Mouse (Mus musculus): Measurements from ENCODE around the gene Rab2b. TPM values are rescaled to one million over a fixed set of nuclear protein-coding genes. Genes with fewer than 3 reads are reported as not detected.
A peak's percentile ranks its signal among the peaks of the same experiment; 100 is the strongest.
"Not testable (repeated sequence)": the region's sequence is repeated elsewhere in the genome, so short reads cannot be mapped to it uniquely, and the experiment has no call there.

Rab2b gene
- total RNA-seq (2018; cell fraction: chromatin; rRNA removed), result 10 to 100 TPM in 22 of 26 experiments, 1 to 10 TPM in 4; 5.4 to 25.0 (median 16.8) TPM
- total RNA-seq (2018; cell fraction: cytosol; rRNA removed), result 10 to 100 TPM; 10.1 to 16.0 (median 12.8) TPM
- 10 to 100 TPM in 24 of 26 experiments, 1 to 10 TPM in 2; 6.9 to 28.8 (median 13.3) TPM for total RNA-seq (2018; cell fraction: nucleus; rRNA removed)
- polyA plus RNA-seq (2018), result 9.7 to 20.8 TPM (median 12.3 TPM) in 3 replicates

DNA sequence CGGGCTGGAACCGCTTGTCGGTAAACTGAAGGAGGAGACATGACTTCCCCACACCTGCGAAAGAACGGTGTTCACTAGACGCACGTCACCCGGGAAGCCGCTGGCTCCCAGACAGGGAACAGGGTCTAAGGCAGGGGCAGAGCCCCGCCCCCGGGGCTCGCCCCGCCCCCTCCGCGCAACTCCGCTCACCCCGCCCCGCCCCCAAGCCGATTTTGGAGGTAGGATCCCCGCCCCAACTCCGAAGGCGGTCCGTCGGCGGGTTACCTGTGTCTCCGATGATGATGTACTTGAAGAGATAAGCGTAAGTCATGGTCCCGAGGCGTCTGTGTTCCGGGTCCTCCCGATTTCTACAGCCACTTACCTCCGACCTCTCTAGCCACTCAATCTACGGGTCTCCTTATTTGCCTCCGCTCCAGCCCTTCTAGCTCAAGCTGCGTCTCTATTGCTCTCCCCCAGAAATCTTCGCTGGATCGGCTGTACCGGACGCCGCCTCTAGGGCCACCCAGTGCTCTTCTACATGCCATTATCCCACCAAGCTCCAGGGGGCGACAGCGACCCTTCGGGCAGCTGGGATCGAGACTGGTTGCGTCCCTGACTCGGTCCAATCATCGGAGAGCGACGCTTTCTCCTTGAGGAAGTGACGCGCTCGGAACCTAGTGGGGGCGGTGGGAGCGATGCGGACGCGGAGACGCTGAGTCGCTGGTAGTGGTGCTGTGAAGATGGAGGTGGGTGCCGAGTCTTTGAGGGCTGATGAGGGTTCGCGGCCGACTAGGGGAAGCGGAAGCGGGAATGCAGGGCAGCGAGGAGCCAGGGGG is at the start of gene Rab2b, which contains the start of gene Tox4:
Gene Rab2b, minus strand, starts transcription at position 614 of the 815 bp plus-strand sequence.
Gene Tox4, plus strand, starts transcription at position 215 of the 815 bp plus-strand sequence.
- H3K79me2 ChIP-seq (ENCODE audit: inconsistent target), result peaks cover 51% of the 10 kb centered on the region
- WGBS (ENCODE audit: missing documents), result under 1% methylated on average over 60 of the region's 66 CpGs
- H3K4me3 ChIP-seq (ENCODE audit: inconsistent target), result peak within 1 kb of the TSS; percentile 71
- peak within 1 kb of the TSS; percentile 64 for H3K27ac ChIP-seq
- H3K36me3 ChIP-seq (ENCODE audit: inconsistent target), result peaks cover 6% of the 10 kb centered on the region; the same call in 1 of the 2 replicates

DNA sequence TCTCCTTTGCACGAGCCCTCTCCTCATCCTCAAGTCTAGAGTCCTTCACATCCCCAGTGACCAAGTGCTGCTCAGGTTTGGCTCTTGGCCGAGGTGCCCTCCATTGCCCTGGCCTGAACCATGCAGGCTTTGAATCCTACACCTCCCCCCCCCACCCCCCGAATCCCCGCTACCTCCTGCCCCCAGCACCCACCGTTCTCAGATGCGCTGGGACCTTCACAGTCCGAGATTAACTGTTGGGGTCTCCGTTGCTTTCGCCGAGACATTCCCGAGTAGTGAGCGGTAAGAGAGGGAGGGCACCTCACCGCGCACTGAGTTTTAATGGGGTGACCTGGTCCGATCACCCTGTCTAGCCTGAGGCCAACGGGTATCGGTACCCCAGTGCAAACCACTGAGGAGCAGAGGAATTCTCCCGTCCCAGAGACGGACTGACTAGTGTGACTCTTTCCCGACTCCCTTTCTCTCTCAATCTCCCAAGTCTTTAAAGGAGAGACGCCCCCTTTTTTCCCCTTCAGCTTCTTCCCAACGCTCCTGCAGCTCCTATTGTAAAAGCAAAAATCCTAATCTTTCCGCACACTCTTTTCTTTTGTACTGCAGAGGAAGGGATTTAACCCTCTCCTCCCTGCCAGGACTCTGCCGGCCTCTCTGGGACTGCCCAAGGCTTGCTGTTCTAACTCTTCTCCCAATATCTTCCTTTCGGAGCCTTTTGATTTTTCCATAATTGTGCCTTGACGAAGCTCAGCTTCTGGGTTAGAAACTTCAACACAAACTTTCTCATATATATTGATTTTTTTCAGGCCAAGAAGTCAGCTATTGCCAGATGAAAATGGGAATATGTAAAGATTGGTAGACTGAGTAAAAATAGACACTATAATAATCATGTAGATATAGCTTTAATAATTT is 48.8 kb upstream of the Rab2b start, which contains the start of gene Sall2:
Gene Sall2, minus strand, starts transcription at position 853 of the 903 bp plus-strand sequence.
- no peaks in the 10 kb centered on the region for H3K36me3 ChIP-seq (ENCODE audit: inconsistent target)
- no peak within 1 kb of the TSS for H3K4me3 ChIP-seq (ENCODE audit: inconsistent target)
- no peak within 1 kb of the TSS for H3K27ac ChIP-seq
- no peaks in the 10 kb centered on the region for H3K79me2 ChIP-seq (ENCODE audit: inconsistent target)
- WGBS (ENCODE audit: missing documents), result 9% methylated on average over 25 of the region's 26 CpGs

DNA sequence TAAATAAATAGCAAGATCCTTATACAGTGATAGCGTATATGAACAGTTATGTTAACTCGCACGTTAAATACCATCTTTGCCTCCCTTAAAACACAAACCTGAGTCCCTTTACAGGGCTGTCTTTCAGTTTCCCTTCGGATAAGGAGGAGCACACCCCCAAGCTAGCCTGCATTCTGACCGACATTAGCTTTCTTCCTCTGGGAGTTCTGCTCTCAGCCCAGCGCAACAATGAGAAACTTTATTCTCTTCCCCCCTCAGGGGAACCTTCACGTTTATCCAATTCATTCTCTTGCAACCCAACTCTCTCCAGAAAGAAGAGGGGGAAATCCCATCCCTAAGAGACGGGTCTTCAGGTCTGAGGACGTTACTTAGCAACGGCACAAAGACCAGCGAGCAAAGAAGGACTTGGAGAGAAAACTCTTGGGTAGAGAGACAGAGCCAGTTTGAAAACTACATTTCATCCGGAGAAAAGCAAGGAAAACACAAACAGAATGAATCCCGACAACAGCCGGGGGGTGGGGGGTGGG is 48.1 kb upstream of the Rab2b start:
- H3K36me3 ChIP-seq (ENCODE audit: inconsistent target), result no peaks in the 10 kb centered on the region

DNA sequence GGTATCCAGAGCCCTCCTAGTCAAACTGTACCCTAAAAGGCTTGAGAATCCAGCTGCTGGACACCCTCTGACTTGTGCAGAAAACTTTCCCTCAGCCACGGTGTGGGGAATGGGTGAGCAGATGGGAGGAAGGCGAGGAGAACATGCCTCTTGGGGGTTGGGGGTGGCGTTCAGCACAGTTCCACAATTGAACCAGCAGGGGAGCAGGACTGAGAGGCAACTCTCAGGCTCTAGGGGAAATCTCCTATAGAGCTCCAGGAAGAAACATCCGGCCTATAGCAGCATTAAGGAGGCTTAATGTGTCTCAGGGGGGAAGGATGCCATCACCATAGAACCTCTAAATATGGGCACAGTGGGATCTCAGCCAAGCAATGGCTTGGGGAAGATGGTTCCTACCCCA is 46.5 kb upstream of the Rab2b start:
- H3K79me2 ChIP-seq (ENCODE audit: inconsistent target), result no peaks in the 10 kb centered on the region
- no peak overlapping the region for H3K27ac ChIP-seq
- H3K36me3 ChIP-seq (ENCODE audit: inconsistent target), result no peaks in the 10 kb centered on the region
- WGBS (ENCODE audit: missing documents), result 24% methylated on average over 4 of the region's 4 CpGs
- no peak overlapping the region for H3K4me3 ChIP-seq (ENCODE audit: inconsistent target)

More for the DNA sequence above, 48.1 kb upstream of the Rab2b start:
- H3K4me3 ChIP-seq (ENCODE audit: inconsistent target), result no peak overlapping the region
- 10% methylated on average over 14 of the region's 14 CpGs for WGBS (ENCODE audit: missing documents)
- H3K27ac ChIP-seq, result no peak overlapping the region
- H3K79me2 ChIP-seq (ENCODE audit: inconsistent target), result no peaks in the 10 kb centered on the region

DNA sequence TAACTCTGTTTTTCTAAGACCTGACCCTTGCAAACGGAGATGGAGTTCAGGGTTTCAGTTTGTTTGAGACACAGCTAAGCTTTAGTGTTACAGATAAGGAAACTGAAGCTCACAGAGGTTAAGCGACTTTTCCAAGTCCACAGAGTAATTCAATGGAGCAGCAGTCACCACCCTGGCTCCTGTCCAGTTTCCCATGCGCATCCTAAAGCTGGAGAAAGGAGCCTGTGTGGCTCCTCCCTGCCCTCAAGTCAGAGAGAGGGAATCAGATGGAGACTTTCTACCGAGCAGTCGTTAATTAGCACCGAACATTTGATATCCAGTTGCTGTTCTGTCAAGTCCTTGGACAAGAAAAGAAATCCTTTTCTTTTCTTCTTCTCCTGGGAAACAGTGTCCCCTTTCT is 40.0 kb upstream of the Rab2b start:
- H3K27ac ChIP-seq, result no peak overlapping the region
- H3K36me3 ChIP-seq (ENCODE audit: inconsistent target), result no peaks in the 10 kb centered on the region
- WGBS (ENCODE audit: missing documents), result 87% methylated on average over 6 of the region's 6 CpGs
- no peak overlapping the region for H3K4me3 ChIP-seq (ENCODE audit: inconsistent target)
- no peaks in the 10 kb centered on the region for H3K79me2 ChIP-seq (ENCODE audit: inconsistent target)

DNA sequence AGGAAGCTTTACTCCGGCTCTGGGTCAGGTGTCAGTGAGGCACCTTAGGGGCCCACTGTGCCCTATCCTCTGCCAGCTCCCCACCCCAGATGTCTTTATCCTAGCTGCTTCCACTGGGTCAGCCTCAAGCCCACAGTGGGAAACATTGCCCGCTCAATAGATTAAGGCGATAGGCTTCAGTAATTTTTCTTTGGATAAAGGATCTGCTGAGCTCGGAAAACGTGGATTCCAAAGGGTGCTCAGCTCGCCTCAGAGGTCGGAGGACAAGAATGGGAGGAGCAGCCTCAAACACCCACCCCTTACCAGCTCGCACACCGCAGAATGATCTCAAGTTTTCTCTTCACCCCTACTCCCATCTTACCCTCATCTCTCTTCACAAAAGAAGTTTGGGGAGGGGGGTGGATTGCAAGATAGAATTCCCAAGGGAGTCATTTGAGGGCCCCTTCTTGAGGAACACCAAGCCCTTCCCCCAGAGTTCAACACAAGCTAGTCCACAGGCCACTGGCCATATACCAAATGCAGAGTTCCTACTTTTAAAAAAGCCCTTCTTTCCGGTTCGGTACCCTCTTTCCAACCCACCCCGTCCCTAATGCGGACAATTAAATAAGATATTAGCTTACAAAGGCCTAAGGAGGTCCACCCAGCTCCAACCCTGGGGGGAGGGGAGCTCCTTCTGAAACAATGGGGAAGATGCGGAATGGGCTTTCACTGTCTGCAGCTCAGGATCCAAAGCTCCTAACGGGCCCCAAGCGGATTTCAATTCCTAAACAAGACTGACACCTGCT is 37.3 kb upstream of the Rab2b start:
- Histone ChIP-seq H3K36me3 (ENCODE audit: inconsistent target) (no peaks in the 10 kb centered on the region), H3K79me2 (ENCODE audit: inconsistent target) (no peaks in the 10 kb centered on the region), H3K27ac (no peak overlapping the region), H3K4me3 (ENCODE audit: inconsistent target) (peak overlapping the region; percentile 14; the same call in 1 of the 2 replicates)
- WGBS (ENCODE audit: missing documents), result 27% methylated on average over 16 of the region's 16 CpGs

DNA sequence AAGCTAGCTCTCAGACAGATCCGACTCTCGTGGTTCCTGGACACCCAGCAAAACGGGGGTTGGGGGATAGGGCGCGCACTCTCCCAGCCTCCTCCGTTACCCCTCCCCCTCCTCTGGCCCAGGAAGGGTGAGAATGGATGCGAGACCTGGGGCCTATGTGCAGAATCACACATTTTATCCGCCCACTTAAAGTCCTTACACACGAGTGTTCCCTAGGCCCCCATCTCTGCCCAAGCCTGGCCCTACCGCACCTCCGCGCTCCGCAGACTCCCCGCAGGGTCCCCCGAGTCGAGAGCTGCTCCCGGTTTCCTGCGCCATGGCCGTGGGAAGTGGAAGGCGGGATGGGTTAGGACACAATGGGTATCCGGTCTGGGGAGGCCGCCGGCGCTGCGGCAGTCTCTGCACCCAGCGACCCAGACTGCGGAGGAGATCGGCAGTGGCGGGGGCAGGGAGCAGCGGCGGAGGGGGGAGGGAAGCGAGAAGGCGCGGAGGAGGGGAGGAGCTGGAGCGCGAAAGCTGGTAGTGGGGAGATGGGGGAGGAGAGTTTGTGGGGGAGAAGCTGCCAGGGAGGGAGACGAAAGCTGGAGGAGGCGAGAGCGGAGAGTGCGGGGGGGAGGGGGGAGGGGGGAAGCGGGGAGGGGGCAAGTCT is 36.6 kb upstream of the Rab2b start:
- under 1% methylated on average over 34 of the region's 41 CpGs for WGBS (ENCODE audit: missing documents)
- Histone ChIP-seq H3K27ac (no peak overlapping the region), H3K36me3 (ENCODE audit: inconsistent target) (no peaks in the 10 kb centered on the region), H3K79me2 (ENCODE audit: inconsistent target) (no peaks in the 10 kb centered on the region), H3K4me3 (ENCODE audit: inconsistent target) (peak overlapping the region; percentile 14; the same call in 1 of the 2 replicates)

DNA sequence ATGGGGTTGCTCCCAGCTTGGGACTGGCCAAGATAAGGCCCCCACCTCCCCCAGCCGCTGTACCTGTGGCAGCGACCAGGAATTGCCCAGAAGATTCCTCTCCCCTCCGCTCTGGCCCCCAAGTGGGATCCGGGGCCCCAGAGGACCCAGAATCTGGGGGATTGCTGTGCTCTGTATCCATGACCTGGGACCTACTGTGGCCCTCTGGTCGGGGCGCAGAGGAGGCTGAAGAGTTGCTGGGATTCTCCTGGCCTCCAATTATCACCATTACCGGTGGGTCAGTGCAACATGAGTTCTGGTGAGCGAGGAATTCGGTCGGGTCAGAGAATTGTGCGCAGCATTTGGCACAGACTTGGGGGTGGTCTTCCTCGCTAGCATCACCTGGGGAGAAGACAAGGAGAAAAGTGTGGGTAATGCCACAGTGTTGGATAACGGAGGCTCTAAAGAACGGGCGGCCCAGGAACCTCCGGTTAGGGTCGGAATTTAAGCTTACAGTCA is 36.0 kb upstream of the Rab2b start:
- Histone ChIP-seq H3K27ac (no peak overlapping the region), H3K36me3 (ENCODE audit: inconsistent target) (no peaks in the 10 kb centered on the region), H3K4me3 (ENCODE audit: inconsistent target) (peak overlapping the region; percentile 14; the same call in 1 of the 2 replicates), H3K79me2 (ENCODE audit: inconsistent target) (no peaks in the 10 kb centered on the region)
- WGBS (ENCODE audit: missing documents), result 54% methylated on average over 12 of the region's 17 CpGs

DNA sequence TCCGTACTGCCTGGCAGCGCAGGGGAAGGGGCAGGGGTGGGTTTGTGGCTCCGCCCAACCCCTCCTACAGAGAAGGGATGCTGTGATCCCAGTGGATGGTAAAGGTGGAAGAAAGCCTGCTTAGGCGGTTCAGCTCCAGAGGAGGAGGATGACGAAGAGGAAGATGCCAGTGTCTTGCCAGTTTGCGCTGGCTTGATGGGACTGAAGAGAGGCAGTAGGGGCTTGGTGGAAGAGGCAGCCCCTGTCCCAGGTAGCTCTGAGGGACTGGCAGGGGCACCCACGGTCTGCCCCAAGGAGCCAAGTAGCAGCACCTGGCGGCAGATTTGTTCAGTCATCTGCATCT is 35.4 kb upstream of the Rab2b start:
- H3K27ac ChIP-seq, result no peak overlapping the region
- 72% methylated on average over 8 of the region's 8 CpGs for WGBS (ENCODE audit: missing documents)
- H3K79me2 ChIP-seq (ENCODE audit: inconsistent target), result no peaks in the 10 kb centered on the region
- H3K4me3 ChIP-seq (ENCODE audit: inconsistent target), result no peak overlapping the region
- H3K36me3 ChIP-seq (ENCODE audit: inconsistent target), result no peaks in the 10 kb centered on the region

DNA sequence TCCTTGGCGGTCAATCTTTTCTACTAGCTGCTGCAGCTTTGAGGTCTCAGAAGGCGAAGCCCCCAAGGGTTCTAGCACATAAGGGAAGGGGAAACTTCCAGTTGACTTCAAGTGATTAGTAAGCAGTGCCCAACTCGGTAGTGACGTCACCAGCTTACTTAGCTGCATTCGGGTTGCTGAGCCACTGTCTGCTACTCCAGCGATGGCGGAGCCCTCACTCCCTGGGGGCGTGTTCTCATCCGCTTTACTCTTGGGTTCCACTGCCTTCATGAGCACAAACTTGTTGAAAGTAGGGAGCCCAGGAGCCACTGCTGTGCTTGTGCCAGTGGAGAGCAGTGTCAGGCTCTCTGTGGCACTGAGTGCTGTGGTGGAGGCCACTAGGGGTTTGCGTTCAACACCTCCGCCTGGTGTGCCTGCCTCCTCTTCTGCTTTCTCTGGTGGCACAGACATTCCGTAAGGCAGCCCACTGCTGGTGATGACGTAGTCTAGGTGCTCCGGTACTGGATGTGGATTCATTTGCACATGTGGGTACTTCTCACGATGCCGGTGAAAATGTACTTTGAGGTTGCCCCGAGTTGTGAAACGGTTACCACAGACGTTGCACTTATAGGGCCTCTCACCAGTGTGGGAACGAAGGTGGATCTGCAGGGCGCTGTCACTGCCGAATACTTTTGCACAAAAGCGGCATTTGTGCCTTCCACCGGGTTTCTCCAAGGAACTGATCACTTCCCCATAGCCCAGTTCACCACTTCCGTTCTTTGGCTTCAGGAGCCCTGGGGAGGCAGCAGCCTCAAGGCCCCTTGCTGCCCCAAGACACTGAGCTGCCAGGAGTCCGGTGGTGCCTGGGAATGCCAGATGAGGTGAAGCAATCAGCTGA is 34.8 kb upstream of the Rab2b start:
- H3K4me3 ChIP-seq (ENCODE audit: inconsistent target), result no peak overlapping the region
- H3K27ac ChIP-seq, result no peak overlapping the region
- H3K79me2 ChIP-seq (ENCODE audit: inconsistent target), result no peaks in the 10 kb centered on the region
- no peaks in the 10 kb centered on the region for H3K36me3 ChIP-seq (ENCODE audit: inconsistent target)
- 48% methylated on average over 26 of the region's 26 CpGs for WGBS (ENCODE audit: missing documents)

DNA sequence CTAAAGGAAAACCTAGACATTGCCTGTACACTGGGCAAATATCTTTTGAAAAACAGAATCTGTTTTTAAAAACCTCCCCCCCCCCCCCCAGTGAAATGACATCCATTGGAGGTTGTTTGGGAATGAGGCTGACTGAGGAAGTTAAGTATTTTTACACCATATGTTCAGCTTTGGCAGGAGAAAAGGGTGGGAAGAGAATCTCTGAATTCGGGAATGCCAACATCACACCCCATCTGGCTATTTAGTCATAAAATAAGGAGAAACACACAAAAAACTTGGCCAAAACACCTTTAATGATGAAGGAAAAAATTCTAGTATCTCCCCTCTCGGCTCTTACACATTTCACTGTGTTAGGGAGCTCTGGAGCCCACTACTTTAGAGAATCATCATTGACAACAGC is 31.6 kb upstream of the Rab2b start:
- Histone ChIP-seq H3K27ac (no peak overlapping the region), H3K79me2 (ENCODE audit: inconsistent target) (no peaks in the 10 kb centered on the region), H3K36me3 (ENCODE audit: inconsistent target) (no peaks in the 10 kb centered on the region), H3K4me3 (ENCODE audit: inconsistent target) (no peak overlapping the region)
- WGBS (ENCODE audit: missing documents), result 100% methylated on average over 2 of the region's 2 CpGs

DNA sequence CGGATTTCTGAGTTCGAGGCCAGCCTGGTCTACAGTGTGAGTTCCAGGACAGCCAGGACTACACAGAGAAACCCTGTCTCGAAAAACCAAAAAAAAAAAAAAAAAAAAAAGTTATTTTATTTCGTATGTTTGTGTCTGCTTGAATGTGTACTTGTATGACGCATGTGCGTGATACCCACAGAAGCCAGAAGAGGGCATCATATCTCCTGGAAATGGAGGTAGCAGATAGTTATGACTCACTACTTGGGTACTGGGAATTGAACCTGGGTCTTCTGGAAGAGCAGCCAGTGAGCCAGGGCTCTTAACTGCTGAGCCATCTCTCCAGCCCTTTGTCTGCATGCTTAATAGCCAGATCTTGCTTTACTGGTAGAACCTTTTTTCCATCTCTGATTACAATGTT is 31.0 kb upstream of the Rab2b start:
- H3K4me3 ChIP-seq (ENCODE audit: inconsistent target); H3K27ac ChIP-seq; H3K36me3 ChIP-seq (ENCODE audit: inconsistent target); H3K79me2 ChIP-seq (ENCODE audit: inconsistent target): not testable (repeated sequence)
- WGBS (ENCODE audit: missing documents), result 100% methylated on average over 6 of the region's 6 CpGs

Measured in macrophage (primary cell).